Mouse (Mus musculus): Measurements from ENCODE around the gene Fam149b. TPM values are rescaled to one million over a fixed set of nuclear protein-coding genes. Genes with fewer than 3 reads are reported as not detected.

The Fam149b gene
- polyA plus RNA-seq, 1 experiment, result 38.4 TPM

DNA sequence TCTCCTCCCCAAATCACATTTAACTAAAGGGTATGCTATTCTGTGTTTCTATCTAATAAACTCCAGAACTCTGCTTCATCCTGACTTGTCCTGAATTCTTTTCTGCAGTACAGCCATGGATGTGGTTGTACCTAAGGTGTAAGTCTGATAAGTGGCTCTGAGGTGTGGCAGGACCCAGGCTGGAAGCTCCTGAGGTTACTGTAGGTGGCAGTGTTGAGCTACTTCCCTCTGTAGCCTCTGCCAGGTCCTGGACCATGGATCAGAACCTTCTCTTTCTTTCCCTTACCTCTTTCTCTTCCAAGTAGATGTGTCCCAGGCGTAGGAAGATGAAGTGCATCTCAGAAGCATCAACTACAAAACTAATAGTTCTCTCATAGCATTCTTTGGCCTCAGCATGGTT lies 52.1 kb downstream of the Fam149b start:
- Histone ChIP-seq H3K27me3 (replicated peaks; ENCODE audit: control insufficient read depth, insufficient read depth, low read length) (no peaks in the 10 kb centered on the region), H3K36me3 (ENCODE audit: control insufficient read depth, insufficient read depth, low read length) (no peaks in the 10 kb centered on the region), H3K27ac (ENCODE audit: insufficient read depth, low read depth, low read length) (no peak overlapping the region), H3K4me1 (ENCODE audit: control insufficient read depth, insufficient read depth, low read length) (no peaks in the 10 kb centered on the region), H3K4me3 (ENCODE audit: insufficient read depth, low read depth, low read length) (no peak overlapping the region)
- TF ChIP-seq CTCF (conservative IDR thresholded peaks at IDR 0.05; ENCODE audit: insufficient read depth, insufficient read length, low read depth, low read length) (peak; percentile 76), POLR2A (IDR thresholded peaks at IDR 0.05; ENCODE audit: low read depth, low read length) (no peak)
- peak; percentile 58 for DNase-seq
- 46% methylated on average over 1 of the region's 1 CpGs for WGBS

GRCm38 (mm10) chr14:20422257-20422656 lies 74.3 kb downstream of the Fam149b start:
- DNase-seq, result peak; percentile 34
- Histone ChIP-seq H3K36me3 (ENCODE audit: control insufficient read depth, insufficient read depth, low read length) (no peaks in the 10 kb centered on the region), H3K27me3 (replicated peaks; ENCODE audit: control insufficient read depth, insufficient read depth, low read length) (no peaks in the 10 kb centered on the region), H3K4me3 (ENCODE audit: insufficient read depth, low read depth, low read length) (no peak overlapping the region), H3K4me1 (ENCODE audit: control insufficient read depth, insufficient read depth, low read length) (no peaks in the 10 kb centered on the region), H3K27ac (ENCODE audit: insufficient read depth, low read depth, low read length) (no peak overlapping the region)
- TF ChIP-seq POLR2A (IDR thresholded peaks at IDR 0.05; ENCODE audit: low read depth, low read length), result no peak
- no peak for TF ChIP-seq CTCF (conservative IDR thresholded peaks at IDR 0.05; ENCODE audit: insufficient read depth, insufficient read length, low read depth, low read length)
- 60% methylated on average over 7 of the region's 7 CpGs for WGBS

DNA sequence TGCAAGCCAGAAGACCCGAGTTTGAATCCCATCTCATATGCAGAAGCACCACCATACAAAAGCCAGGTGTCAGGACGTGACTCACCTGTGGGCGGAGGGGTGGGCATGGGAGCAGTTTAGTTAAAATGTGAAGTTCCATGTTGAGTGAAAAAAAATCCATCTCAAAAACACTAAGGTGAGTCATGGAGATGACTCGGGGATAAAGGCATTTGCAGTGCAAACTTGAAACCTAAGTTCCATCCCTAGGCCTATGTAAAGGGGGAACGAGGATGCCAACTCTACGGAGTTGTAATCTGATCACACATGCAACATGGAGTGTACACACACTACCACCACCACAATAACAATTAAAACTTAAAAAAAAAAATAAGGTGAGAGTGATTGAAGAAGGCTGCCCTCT lies 75.1 kb downstream of the Fam149b start:
- Histone ChIP-seq H3K4me3 (ENCODE audit: insufficient read depth, low read depth, low read length) (no peak overlapping the region), H3K27ac (ENCODE audit: insufficient read depth, low read depth, low read length) (no peak overlapping the region), H3K4me1 (ENCODE audit: control insufficient read depth, insufficient read depth, low read length) (no peaks in the 10 kb centered on the region), H3K27me3 (replicated peaks; ENCODE audit: control insufficient read depth, insufficient read depth, low read length) (no peaks in the 10 kb centered on the region), H3K36me3 (ENCODE audit: control insufficient read depth, insufficient read depth, low read length) (no peaks in the 10 kb centered on the region)
- 90% methylated on average over 6 of the region's 6 CpGs for WGBS
- no peak for DNase-seq
- TF ChIP-seq CTCF (conservative IDR thresholded peaks at IDR 0.05; ENCODE audit: insufficient read depth, insufficient read length, low read depth, low read length), result no peak
- TF ChIP-seq POLR2A (IDR thresholded peaks at IDR 0.05; ENCODE audit: low read depth, low read length), result no peak

- no peaks in the 10 kb centered on the region; the same call in 1 of the 2 replicates for H3K27me3 ChIP-seq (replicated peaks; ENCODE audit: control insufficient read depth, insufficient read depth, low read length)
- 32% methylated on average over 1 of the region's 1 CpGs for whole genome bisulfite sequencing
- no peaks in the 10 kb centered on the region for H3K36me3 ChIP-seq (ENCODE audit: control insufficient read depth, insufficient read depth, low read length)
- no peak overlapping the region for H3K27ac ChIP-seq (ENCODE audit: insufficient read depth, low read depth, low read length)
- no peak for TF ChIP-seq POLR2A (IDR thresholded peaks at IDR 0.05; ENCODE audit: low read depth, low read length)
- TF ChIP-seq CTCF (conservative IDR thresholded peaks at IDR 0.05; ENCODE audit: insufficient read depth, insufficient read length, low read depth, low read length), result no peak
- no peak overlapping the region for H3K4me3 ChIP-seq (ENCODE audit: insufficient read depth, low read depth, low read length)
- DNase-seq, result no peak
- no peaks in the 10 kb centered on the region for H3K4me1 ChIP-seq (ENCODE audit: control insufficient read depth, insufficient read depth, low read length)
Observed at GRCm38 (mm10) chr14:20428593-20428992, 80.6 kb downstream of the Fam149b start.

- Histone ChIP-seq H3K4me3 (ENCODE audit: insufficient read depth, low read depth, low read length) (no peak overlapping the region), H3K36me3 (ENCODE audit: control insufficient read depth, insufficient read depth, low read length) (no peaks in the 10 kb centered on the region), H3K27ac (ENCODE audit: insufficient read depth, low read depth, low read length) (no peak overlapping the region), H3K4me1 (ENCODE audit: control insufficient read depth, insufficient read depth, low read length) (no peaks in the 10 kb centered on the region), H3K27me3 (replicated peaks; ENCODE audit: control insufficient read depth, insufficient read depth, low read length) (no peaks in the 10 kb centered on the region; the same call in 1 of the 2 replicates)
- 33% methylated on average over 1 of the region's 1 CpGs for WGBS
- TF ChIP-seq CTCF (conservative IDR thresholded peaks at IDR 0.05; ENCODE audit: insufficient read depth, insufficient read length, low read depth, low read length), result no peak
- no peak for TF ChIP-seq POLR2A (IDR thresholded peaks at IDR 0.05; ENCODE audit: low read depth, low read length)
- DNase-seq, result peak; percentile 17
Observed at GRCm38 (mm10) chr14:20429833-20430232, 81.9 kb downstream of the Fam149b start.

GRCm38 (mm10) chr14:20431726-20432125 lies 83.8 kb downstream of the Fam149b start:
- no peak for TF ChIP-seq CTCF (conservative IDR thresholded peaks at IDR 0.05; ENCODE audit: insufficient read depth, insufficient read length, low read depth, low read length)
- TF ChIP-seq POLR2A (IDR thresholded peaks at IDR 0.05; ENCODE audit: low read depth, low read length), result no peak
- Histone ChIP-seq H3K27me3 (replicated peaks; ENCODE audit: control insufficient read depth, insufficient read depth, low read length) (no peaks in the 10 kb centered on the region; the same call in 1 of the 2 replicates), H3K36me3 (ENCODE audit: control insufficient read depth, insufficient read depth, low read length) (no peaks in the 10 kb centered on the region), H3K27ac (ENCODE audit: insufficient read depth, low read depth, low read length) (no peak overlapping the region), H3K4me1 (ENCODE audit: control insufficient read depth, insufficient read depth, low read length) (no peaks in the 10 kb centered on the region), H3K4me3 (ENCODE audit: insufficient read depth, low read depth, low read length) (no peak overlapping the region)
- WGBS, result 68% methylated on average over 6 of the region's 6 CpGs
- DNase-seq, result no peak

DNA sequence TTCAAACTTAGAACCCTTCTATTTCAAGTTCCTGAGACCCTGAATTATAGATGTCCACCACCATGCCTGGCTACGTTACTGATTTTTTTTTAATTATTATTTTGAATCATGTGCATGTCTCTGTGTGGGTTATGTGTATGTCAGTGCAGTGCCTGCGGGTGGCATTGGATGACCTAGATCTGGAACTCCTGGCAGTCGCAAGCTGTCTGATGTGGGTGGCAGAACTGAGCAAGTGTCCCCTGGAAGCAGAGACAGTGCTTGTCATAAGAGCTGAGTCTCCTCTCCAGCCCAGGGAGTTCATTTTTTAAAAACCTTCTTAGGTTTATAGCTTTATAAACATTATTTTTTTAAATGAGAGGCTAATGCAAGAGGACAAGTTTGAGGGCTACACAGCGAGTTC lies 84.5 kb downstream of the Fam149b start:
- no peaks in the 10 kb centered on the region; the same call in 1 of the 2 replicates for H3K27me3 ChIP-seq (replicated peaks; ENCODE audit: control insufficient read depth, insufficient read depth, low read length)
- H3K27ac ChIP-seq (ENCODE audit: insufficient read depth, low read depth, low read length), result no peak overlapping the region
- no peak for TF ChIP-seq CTCF (conservative IDR thresholded peaks at IDR 0.05; ENCODE audit: insufficient read depth, insufficient read length, low read depth, low read length)
- TF ChIP-seq POLR2A (IDR thresholded peaks at IDR 0.05; ENCODE audit: low read depth, low read length), result no peak
- WGBS, result 93% methylated on average over 4 of the region's 4 CpGs
- no peaks in the 10 kb centered on the region for H3K4me1 ChIP-seq (ENCODE audit: control insufficient read depth, insufficient read depth, low read length)
- no peaks in the 10 kb centered on the region for H3K36me3 ChIP-seq (ENCODE audit: control insufficient read depth, insufficient read depth, low read length)
- H3K4me3 ChIP-seq (ENCODE audit: insufficient read depth, low read depth, low read length), result no peak overlapping the region
- no peak for DNase-seq

Other genes with a start within 250 kb of the Fam149b start
- gene Saysd1, start 209.6 kb upstream of the Fam149b start, polyA plus RNA-seq (2012; rRNA removed), result 10.8 and 11.4 TPM in 2 replicates
- 32.0 and 34.2 TPM in 2 replicates for gene Kcnk5, start 166.4 kb upstream of the Fam149b start, polyA plus RNA-seq (2012; rRNA removed)
- gene Kcnk16, start 79.0 kb upstream of the Fam149b start, polyA plus RNA-seq (2012; rRNA removed), result not detected in 2 replicates
- gene Nudt13, start 53.5 kb upstream of the Fam149b start, polyA plus RNA-seq (2012; rRNA removed), result 22.4 and 25.4 TPM in 2 replicates
- 21.4 and 22.7 TPM in 2 replicates for gene Ecd, start within 50 bp of the Fam149b start, polyA plus RNA-seq (2012; rRNA removed)
- 13.6 and 16.9 TPM in 2 replicates for gene Dnajc9, start 40.7 kb downstream of the Fam149b start, polyA plus RNA-seq (2012; rRNA removed)
- 59.5 and 63.7 TPM in 2 replicates for gene Mrps16, start 45.5 kb downstream of the Fam149b start, polyA plus RNA-seq (2012; rRNA removed)
- 0.77 and 1.0 TPM in 2 replicates for gene Cfap70, start 104.1 kb downstream of the Fam149b start, polyA plus RNA-seq (2012; rRNA removed)
- 84.0 and 92.2 TPM in 2 replicates for gene Anxa7, start 132.0 kb downstream of the Fam149b start, polyA plus RNA-seq (2012; rRNA removed)
- gene Mss51, start 148.7 kb downstream of the Fam149b start, polyA plus RNA-seq (2012; rRNA removed), result 0.19 and 0.45 TPM in 2 replicates
- 9.7 and 13.7 TPM in 2 replicates for gene Ppp3cb, start 198.4 kb downstream of the Fam149b start, polyA plus RNA-seq (2012; rRNA removed)